In the genomic region with DNA sequence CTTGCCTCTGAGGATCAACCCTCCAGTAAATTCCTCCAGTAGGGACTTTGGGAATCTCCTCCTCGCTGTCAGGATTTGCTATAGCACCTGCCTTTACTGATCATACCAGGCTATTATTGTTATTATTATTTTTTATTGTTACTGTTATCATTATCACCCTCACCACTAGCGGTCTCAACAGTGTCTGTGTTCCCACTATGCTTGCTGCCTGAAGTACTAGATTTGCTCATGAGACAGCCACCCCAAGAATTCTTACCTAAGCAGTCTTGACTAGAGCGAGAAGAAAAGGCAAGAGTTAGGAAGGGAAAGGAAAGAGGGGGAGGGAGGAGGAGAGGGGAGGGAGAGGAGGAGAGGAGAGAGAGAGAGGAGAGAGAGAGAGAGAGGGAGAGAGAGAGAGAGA, we compare ENCODE assay signal across 14 mouse cellular contexts.
DNase-seq lines count a peak whose midpoint lies in the region; ATAC-seq lines count a peak whose summit lies in the region.
"Had no signal": no experiment of that assay in that cellular context is flagged by ENCODE, and none has a peak within 500 bp of the region (broad histone marks: within the 10 kb centered on the region; RNA-seq: fewer than 3 reads in every experiment).

No protein-coding gene starts in this region.

- peak overlapping the region; percentile 29 for H3K4me2 ChIP-seq in heart, embryonic 16.5 days (ENCODE audit: low read depth, low read length)
- no peak overlapping the region for H3K4me2 ChIP-seq in midbrain, embryonic 11.5 days
- peak overlapping the region; percentile 18 for H3K4me2 ChIP-seq in hindbrain, embryonic 16.5 days (ENCODE audit: low read length)
- H3K4me2 ChIP-seq in neural tube, embryonic 13.5 days: peak overlapping the region; percentile 38
- H3K4me2 ChIP-seq: embryonic facial prominence, embryonic 15.5 days; forebrain, embryonic 15.5 days; intestine, embryonic 15.5 days; midbrain, embryonic 12.5 days had no signal

- no peak overlapping the region for H3K9ac ChIP-seq in heart, embryonic 16.5 days (ENCODE audit: low read length)
- H3K9ac ChIP-seq in midbrain, embryonic 11.5 days (ENCODE audit: low read length): no peak overlapping the region
- peak overlapping the region; percentile 25; the same call in 1 of the 2 replicates for H3K9ac ChIP-seq in hindbrain, embryonic 16.5 days (ENCODE audit: low read depth, low read length)
- peak overlapping the region; percentile 52 for H3K9ac ChIP-seq in neural tube, embryonic 13.5 days
- H3K9ac ChIP-seq: embryonic facial prominence, embryonic 15.5 days; forebrain, embryonic 15.5 days; intestine, embryonic 15.5 days; midbrain, embryonic 12.5 days had no signal

- H3K27ac ChIP-seq in heart, embryonic 16.5 days (ENCODE audit: low read length): no peak overlapping the region
- no peak overlapping the region for H3K27ac ChIP-seq in midbrain, embryonic 11.5 days (ENCODE audit: low read depth, low read length)
- H3K27ac ChIP-seq in midbrain, embryonic 10.5 days (replicated peaks): no peak overlapping the region
- peak overlapping the region; percentile 62 for H3K27ac ChIP-seq in hindbrain, embryonic 16.5 days (ENCODE audit: low read depth, low read length)
- H3K27ac ChIP-seq in neural tube, embryonic 13.5 days (replicated peaks): peak overlapping the region; percentile 71
- H3K27ac ChIP-seq: embryonic facial prominence, embryonic 15.5 days; intestine, embryonic 15.5 days; left cerebral cortex, adult 2 months; midbrain, embryonic 12.5 days had no signal

- no peak overlapping the region for H3K4me3 ChIP-seq in heart, embryonic 16.5 days (ENCODE audit: low read length)
- H3K4me3 ChIP-seq in midbrain, embryonic 11.5 days (ENCODE audit: low read depth, low read length): no peak overlapping the region
- H3K4me3 ChIP-seq in midbrain, embryonic 10.5 days: no peak overlapping the region
- no peak overlapping the region; the same call in 1 of the 2 replicates for H3K4me3 ChIP-seq in hindbrain, embryonic 16.5 days (ENCODE audit: low read length)
- H3K4me3 ChIP-seq in neural tube, embryonic 13.5 days: peak overlapping the region; percentile 21
- H3K4me3 ChIP-seq: embryonic facial prominence, embryonic 15.5 days; forebrain, embryonic 15.5 days; intestine, embryonic 15.5 days; left cerebral cortex, adult 2 months; midbrain, embryonic 12.5 days had no signal

- H3K36me3 ChIP-seq in heart, embryonic 16.5 days (ENCODE audit: control insufficient read depth, insufficient read depth): no peaks in the 10 kb centered on the region
- H3K36me3 ChIP-seq in midbrain, embryonic 11.5 days (ENCODE audit: control insufficient read depth, insufficient read depth, low read length): no peaks in the 10 kb centered on the region
- H3K36me3 ChIP-seq in midbrain, embryonic 10.5 days: no peaks in the 10 kb centered on the region
- no peaks in the 10 kb centered on the region for H3K36me3 ChIP-seq in hindbrain, embryonic 16.5 days (ENCODE audit: control insufficient read depth, insufficient read depth, low read length)
- H3K36me3 ChIP-seq in neural tube, embryonic 13.5 days: no peaks in the 10 kb centered on the region
- H3K36me3 ChIP-seq: embryonic facial prominence, embryonic 15.5 days; forebrain, embryonic 15.5 days; G1E; intestine, embryonic 15.5 days; midbrain, embryonic 12.5 days had no signal

- 31% methylated on average over 3 of the region's 3 CpGs for WGBS in heart, embryonic 16.5 days
- WGBS in midbrain, embryonic 11.5 days: 72% methylated on average over 3 of the region's 3 CpGs
- WGBS in midbrain, embryonic 10.5 days: 68% methylated on average over 3 of the region's 3 CpGs
- 47% methylated on average over 3 of the region's 3 CpGs for WGBS in hindbrain, embryonic 16.5 days
- WGBS in neural tube, embryonic 13.5 days: 53% methylated on average over 3 of the region's 3 CpGs

- no peaks in the 10 kb centered on the region for H3K9me3 ChIP-seq in heart, embryonic 16.5 days (replicated peaks; ENCODE audit: control insufficient read depth, low read length)
- H3K9me3 ChIP-seq in midbrain, embryonic 11.5 days (ENCODE audit: control insufficient read depth, low read length): no peaks in the 10 kb centered on the region
- H3K9me3 ChIP-seq in midbrain, embryonic 10.5 days (replicated peaks): no peaks in the 10 kb centered on the region
- H3K9me3 ChIP-seq in hindbrain, embryonic 16.5 days (ENCODE audit: control insufficient read depth, low read length): no peaks in the 10 kb centered on the region
- no peaks in the 10 kb centered on the region for H3K9me3 ChIP-seq in neural tube, embryonic 13.5 days
- H3K9me3 ChIP-seq: embryonic facial prominence, embryonic 15.5 days; forebrain, embryonic 15.5 days; intestine, embryonic 15.5 days; midbrain, embryonic 12.5 days had no signal

- H3K4me1 ChIP-seq in heart, embryonic 16.5 days (ENCODE audit: control insufficient read depth, insufficient read depth, low read length): 0 out of 2 replicates have a peak, but pooled peaks cover 2% of the 10 kb centered on the region
- H3K4me1 ChIP-seq in midbrain, embryonic 11.5 days (ENCODE audit: control insufficient read depth, insufficient read depth, low read length): peaks cover 10% of the 10 kb centered on the region; the same call in 1 of the 2 replicates
- peaks cover 37% of the 10 kb centered on the region for H3K4me1 ChIP-seq in midbrain, embryonic 10.5 days
- H3K4me1 ChIP-seq in hindbrain, embryonic 16.5 days (ENCODE audit: control insufficient read depth, insufficient read depth, low read depth, low read length): peaks cover 3% of the 10 kb centered on the region; the same call in 1 of the 2 replicates
- H3K4me1 ChIP-seq in neural tube, embryonic 13.5 days (replicated peaks): peaks cover 33% of the 10 kb centered on the region
- H3K4me1 ChIP-seq: embryonic facial prominence, embryonic 15.5 days had no signal

- no peak for ATAC-seq in heart, embryonic 16.5 days (replicated peaks; ENCODE audit: extremely low read depth, insufficient read depth, low FRiP score)
- peak; percentile 54; the same call in 1 of the 2 replicates for ATAC-seq in midbrain, embryonic 11.5 days (ENCODE audit: low FRiP score)
- ATAC-seq in hindbrain, embryonic 16.5 days: peak; percentile 29
- ATAC-seq in neural tube, embryonic 13.5 days (ENCODE audit: low read depth): peak; percentile 48; the same call in 1 of the 2 replicates

- no peak for DNase-seq in heart, postnatal 4 days
- no peak for DNase-seq in midbrain, embryonic 11.5 days (ENCODE audit: low spot score, missing footprints)
- no peak for DNase-seq in midbrain, embryonic 10.5 days (ENCODE audit: low spot score)
- no peak for DNase-seq in urinary bladder, postnatal 36 days (ENCODE audit: low spot score in 2 of 2)
- no peak for DNase-seq in c-Kit-positive CD71-positive TER-119-positive erythroid progenitor cells, embryonic 14.5 days (ENCODE audit: low spot score)

- H3K27me3 ChIP-seq in heart, embryonic 16.5 days (ENCODE audit: control insufficient read depth, insufficient read depth, low read length): peaks cover 3% of the 10 kb centered on the region; the same call in 1 of the 2 replicates
- no peaks in the 10 kb centered on the region for H3K27me3 ChIP-seq in midbrain, embryonic 11.5 days (ENCODE audit: control insufficient read depth, insufficient read depth, low read length)
- H3K27me3 ChIP-seq in midbrain, embryonic 10.5 days (ENCODE audit: low read depth, poor library complexity, severe bottlenecking): peaks cover 5% of the 10 kb centered on the region
- H3K27me3 ChIP-seq in hindbrain, embryonic 16.5 days (replicated peaks; ENCODE audit: control insufficient read depth, insufficient read depth, low read length): no peaks in the 10 kb centered on the region
- no peaks in the 10 kb centered on the region for H3K27me3 ChIP-seq in neural tube, embryonic 13.5 days
- H3K27me3 ChIP-seq: embryonic facial prominence, embryonic 15.5 days; forebrain, embryonic 15.5 days; intestine, embryonic 15.5 days; midbrain, embryonic 12.5 days had no signal

Comparison
In these comparisons a context has a peak if more than half of its experiments do, and no peak if none do; other contexts are left out.
1. H3K27ac ChIP-seq: peak in hindbrain, embryonic 16.5 days (single experiment) and neural tube, embryonic 13.5 days (single experiment); none in heart, embryonic 16.5 days (single experiment), midbrain, embryonic 11.5 days (single experiment) and midbrain, embryonic 10.5 days (single experiment).
2. H3K9ac ChIP-seq: peak in hindbrain, embryonic 16.5 days (single experiment) and neural tube, embryonic 13.5 days (single experiment); none in heart, embryonic 16.5 days (single experiment) and midbrain, embryonic 11.5 days (single experiment).